In genomic region chr1:119328921-119329692, GRCm38 (mm10) we compare ENCODE assay signal across 7 mouse cellular contexts.
DNase-seq lines count a peak whose midpoint lies in the region; ATAC-seq lines count a peak whose summit lies in the region.

No protein-coding gene starts in this region.

- H3K27ac ChIP-seq in stomach, embryonic 14.5 days (ENCODE audit: low read length) = peak overlapping the region; percentile 69; the same call in 1 of the 2 replicates

- WGBS in stomach, embryonic 14.5 days = 26% methylated on average over 15 of the region's 15 CpGs

- no peak overlapping the region for H3K4me2 ChIP-seq in stomach, embryonic 14.5 days (replicated peaks; ENCODE audit: low read depth, low read length)

- ATAC-seq in stomach, embryonic 14.5 days (ENCODE audit: insufficient number of reproducible peaks, insufficient read depth, low FRiP score, low read depth) = peak; percentile 68; the same call in 1 of the 2 replicates

- H3K4me1 ChIP-seq in stomach, embryonic 14.5 days (ENCODE audit: control insufficient read depth, insufficient read depth, low read length) = no peaks in the 10 kb centered on the region

- no peak overlapping the region for H3K4me3 ChIP-seq in stomach, embryonic 14.5 days (ENCODE audit: low read depth, low read length)

- no peaks in the 10 kb centered on the region for H3K27me3 ChIP-seq in stomach, embryonic 14.5 days (ENCODE audit: control insufficient read depth, insufficient read depth, low read length)

- peak; percentile 11 for DNase-seq in NIH3T3 (ENCODE audit: low read depth)
- peak; percentile 13 for DNase-seq in cerebellum, adult 8-10 months
- DNase-seq in heart, postnatal 4 days = peak; percentile 30
- DNase-seq in layer of hippocampus, adult 9-11 months = peak; percentile 67
- peak; percentile 23 for DNase-seq in lung, postnatal 14 days
- no peak for DNase-seq in spleen, adult 12 weeks (ENCODE audit: low spot score)

- no peaks in the 10 kb centered on the region for H3K9me3 ChIP-seq in stomach, embryonic 14.5 days (ENCODE audit: control insufficient read depth, low read depth, low read length)

- no peaks in the 10 kb centered on the region for H3K36me3 ChIP-seq in stomach, embryonic 14.5 days (ENCODE audit: control insufficient read depth, insufficient read depth, low read length)

- no peak overlapping the region for H3K9ac ChIP-seq in stomach, embryonic 14.5 days (replicated peaks; ENCODE audit: low read depth, low read length)
